Mouse (Mus musculus) Patski (cell line): ENCODE results near the gene Vmp1. TPM values are rescaled to one million over a fixed set of nuclear protein-coding genes. Genes with fewer than 3 reads are reported as not detected.

Experiments
- ATAC-seq: fragments of 100-300 bp; one replicate; pipeline ENCODE4 v1.8.0; 2021
- CTCF ChIA-PET: fragments of 350-600 bp; sonication (Branson Sonifier 250); formaldehyde crosslinking; loops from one replicate; lab custom pipeline; 2022; ENCODE audit warnings: inconsistent platforms; lab: Charles Lee
- POLR2A ChIA-PET: fragments of 350-600 bp; sonication (Branson Sonifier 250); formaldehyde crosslinking; loops from one replicate; lab custom pipeline; 2022; ENCODE audit warnings: antibody characterized with exemption, inconsistent platforms; lab: Charles Lee
- DNase-seq: peaks from one replicate; pipeline ENCODE4 v3.0.0-alpha.2; 2011; ENCODE audit warnings: low read depth, low spot score
- H3K27me3 ChIP-seq: fragments of 371-371 bp; one replicate; pipeline ENCODE4 v1.5.1; 2021
- CTCF ChIP-seq: fragments of 100-300 bp; IDR thresholded peaks from one replicate; pipeline ENCODE4 v1.5.1; 2021
- in situ Hi-C: fragments of 300-500 bp; cut with MboI; formaldehyde crosslinking; loops from 3 replicates; pipeline ENCODE4 v1.11.1; 2018; ENCODE audit warnings: low pct_unique_long_range_greater_than_20kb, mixed read lengths
- polyA plus RNA-seq: library from polyadenylated mRNA; unstranded; gene quantifications from one replicate; pipeline ENCODE4 v1.2.3, GENCODE M21; 2021

Gene Vmp1
- 443 TPM for polyA plus RNA-seq

GRCm38 (mm10) chr11:86683395-86684125 is at the start of gene Vmp1, which contains the start of gene Ptrh2:
Gene Vmp1, minus strand, starts transcription at chr11:86683836.
Gene Ptrh2, plus strand, starts transcription at chr11:86683985.
- TF ChIP-seq CTCF, result no peak
- peak; percentile 77 for ATAC-seq
- H3K27me3 ChIP-seq, result no peaks in the 10 kb centered on the region
- in situ Hi-C loops, result loop anchor here (5.0 kb wide), 1 partner anchor 74 kb away; the partner anchor contains the start of gene Cltc
- POLR2A ChIA-PET, result interaction anchor here (0.6 to 2.5 kb wide), 6 partner anchors 13 to 232 kb away, joined by 3 to 10 read pairs (median 5); partner anchors contain the start of gene Cltc
- CTCF ChIA-PET, result interaction anchor here (1.2 kb wide), 1 partner anchor 13 kb away, joined by 3 read pairs; no protein-coding TSS in a partner anchor
- DNase-seq, result peak; percentile 84

- ChIA-PET CTCF (interaction anchor here (1.0 to 1.2 kb wide), 2 partner anchors 16 to 105 kb away, joined by 3 read pairs; no protein-coding TSS in a partner anchor), POLR2A (interaction anchor here (1.8 kb wide), 1 partner anchor 26 kb away, joined by 8 read pairs; the partner anchor contains the start of gene Cltc)
- ATAC-seq (peak; percentile 74), DNase-seq (peak; percentile 62)
- TF ChIP-seq CTCF, result no peak
- in situ Hi-C loops, result no loop called here
- no peaks in the 10 kb centered on the region for H3K27me3 ChIP-seq
Observed at GRCm38 (mm10) chr11:86731443-86731842, 47.8 kb upstream of the Vmp1 start.

DNA sequence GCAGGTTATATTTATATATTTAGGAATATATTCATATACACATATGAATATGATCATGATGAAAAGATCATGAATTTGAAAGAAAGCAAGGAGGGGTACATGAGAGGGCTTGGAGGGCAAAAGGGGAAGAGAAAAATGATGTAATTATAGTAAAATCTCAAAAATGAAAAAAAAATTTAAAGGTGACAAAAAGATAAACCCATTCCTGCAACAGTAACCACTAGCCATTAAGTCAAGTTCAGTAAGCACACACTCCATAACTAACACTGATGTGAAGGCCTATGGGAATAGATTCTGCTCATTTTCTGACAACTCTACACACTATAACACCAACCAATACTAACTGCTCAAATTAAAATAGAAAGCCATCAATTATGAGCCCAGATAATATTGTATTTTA is 42.0 kb upstream of the Vmp1 start:
- ChIA-PET CTCF (no interaction called here), POLR2A (no interaction called here)
- TF ChIP-seq CTCF, result no peak
- no peaks in the 10 kb centered on the region for H3K27me3 ChIP-seq
- DNase-seq (no peak), ATAC-seq (no peak)
- in situ Hi-C loops, result no loop called here

GRCm38 (mm10) chr11:86724982-86725381 is 41.3 kb upstream of the Vmp1 start:
- POLR2A ChIA-PET, result no interaction called here
- H3K27me3 ChIP-seq, result no peaks in the 10 kb centered on the region
- TF ChIP-seq CTCF, result no peak
- DNase-seq (no peak), ATAC-seq (no peak)
- CTCF ChIA-PET, result interaction anchor here (0.7 kb wide), 1 partner anchor 11 kb away, joined by 4 read pairs; no protein-coding TSS in a partner anchor
- in situ Hi-C loops, result no loop called here

DNA sequence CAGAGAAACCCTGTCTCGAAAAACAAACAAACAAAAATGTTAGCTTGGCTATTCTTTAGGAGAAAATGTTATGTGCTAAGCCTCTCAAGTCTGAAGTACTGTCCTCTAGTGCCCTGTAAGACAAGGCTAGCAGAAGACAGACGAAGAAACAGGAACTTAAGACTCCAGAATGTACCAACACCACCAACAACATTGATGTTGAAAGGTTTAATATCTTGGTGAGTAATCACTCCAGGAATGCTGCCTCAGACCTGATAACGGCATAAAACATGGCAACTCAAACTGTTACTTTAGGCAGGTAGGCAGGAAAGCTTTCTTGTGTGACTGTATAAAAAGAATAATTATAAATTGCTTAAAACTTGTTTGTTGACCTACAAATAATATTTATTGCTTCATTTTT is 40.4 kb upstream of the Vmp1 start:
- POLR2A ChIA-PET, result interaction anchor here (1.3 kb wide), 1 partner anchor 32 kb away, joined by 3 read pairs; no protein-coding TSS in a partner anchor
- CTCF ChIA-PET, result no interaction called here
- TF ChIP-seq CTCF, result no peak
- ATAC-seq, result no peak
- DNase-seq, result no peak
- H3K27me3 ChIP-seq, result no peaks in the 10 kb centered on the region
- in situ Hi-C loops, result no loop called here

DNA sequence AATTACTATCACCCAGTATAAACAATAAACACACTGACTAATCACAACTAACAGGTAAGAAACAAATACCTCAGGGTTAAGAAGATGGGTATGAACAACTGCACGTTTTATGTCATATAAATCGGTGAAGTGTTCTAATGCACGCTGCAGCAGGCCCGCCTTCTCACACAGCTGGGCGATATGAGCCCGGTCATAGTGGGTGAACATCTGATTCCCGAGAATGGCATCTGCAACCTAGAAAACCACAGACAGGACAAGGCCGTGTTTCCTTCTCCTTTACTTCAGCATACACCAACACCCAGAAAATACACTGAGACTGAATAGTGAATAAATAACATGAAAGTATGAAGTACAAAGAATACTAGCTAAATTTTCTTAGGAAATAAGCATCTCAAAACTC is 35.8 kb upstream of the Vmp1 start:
- no peak for ATAC-seq
- no peak for DNase-seq
- in situ Hi-C loops, result no loop called here

GRCm38 (mm10) chr11:86718369-86718768 is 34.7 kb upstream of the Vmp1 start:
- in situ Hi-C loops, result no loop called here
- no peak for TF ChIP-seq CTCF
- ChIA-PET POLR2A (interaction anchor here (0.8 kb wide), 1 partner anchor 25 kb away, joined by 3 read pairs; no protein-coding TSS in a partner anchor), CTCF (interaction anchor here (1.0 to 1.1 kb wide), 2 partner anchors 33 to 118 kb away, joined by 3 read pairs; no protein-coding TSS in a partner anchor)
- H3K27me3 ChIP-seq, result no peaks in the 10 kb centered on the region
- DNase-seq (no peak), ATAC-seq (no peak)

More for the DNA sequence above, 35.8 kb upstream of the Vmp1 start:
- no peaks in the 10 kb centered on the region for H3K27me3 ChIP-seq
- ChIA-PET CTCF (interaction anchor here (1.1 kb wide), 1 partner anchor 117 kb away, joined by 3 read pairs; no protein-coding TSS in a partner anchor), POLR2A (interaction anchor here (0.8 kb wide), 1 partner anchor 26 kb away, joined by 3 read pairs; no protein-coding TSS in a partner anchor)
- TF ChIP-seq CTCF, result no peak

- ChIA-PET CTCF (interaction anchor here (1.3 to 1.6 kb wide), 2 partner anchors 16 to 28 kb away, joined by 3 read pairs; no protein-coding TSS in a partner anchor), POLR2A (no interaction called here)
- no peak for TF ChIP-seq CTCF
- in situ Hi-C loops, result no loop called here
- no peaks in the 10 kb centered on the region for H3K27me3 ChIP-seq
- ATAC-seq, result no peak
- no peak for DNase-seq
Observed at GRCm38 (mm10) chr11:86717306-86718065, 33.9 kb upstream of the Vmp1 start.

- no peak for DNase-seq
- ChIA-PET POLR2A (no interaction called here), CTCF (no interaction called here)
- H3K27me3 ChIP-seq, result no peaks in the 10 kb centered on the region
- no peak for TF ChIP-seq CTCF
- ATAC-seq, result no peak
- in situ Hi-C loops, result no loop called here
Observed at GRCm38 (mm10) chr11:86714606-86715005, 31.0 kb upstream of the Vmp1 start.

DNA sequence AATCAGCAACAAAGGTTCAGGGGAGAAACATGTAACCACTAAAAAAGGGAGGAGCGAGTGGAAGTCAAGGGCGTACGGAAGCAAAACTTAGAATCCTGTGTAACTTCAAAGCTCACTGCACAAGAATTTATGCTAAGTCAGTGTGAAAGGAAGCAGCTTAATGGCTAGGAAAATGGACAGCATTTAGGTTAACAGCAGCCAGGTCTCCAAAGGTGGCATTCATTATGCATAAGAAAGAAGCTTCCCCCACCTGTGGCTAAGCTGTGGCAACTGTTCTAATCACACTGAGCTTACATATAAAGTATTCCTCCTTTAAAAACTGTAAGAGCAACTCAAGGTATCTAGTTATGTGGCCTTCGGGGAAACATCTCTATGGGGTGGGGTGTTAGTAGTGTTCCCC is 17.5 kb upstream of the Vmp1 start:
- POLR2A ChIA-PET, result no interaction called here
- H3K27me3 ChIP-seq, result no peaks in the 10 kb centered on the region
- CTCF ChIA-PET, result interaction anchor here (1.2 to 2.5 kb wide), 3 partner anchors 10 to 22 kb away, joined by 3 to 9 read pairs (median 4); no protein-coding TSS in a partner anchor
- DNase-seq, result no peak
- in situ Hi-C loops, result no loop called here
- no peak for ATAC-seq
- no peak for TF ChIP-seq CTCF
